Mouse (Mus musculus): ENCODE results near the gene Pip5kl1.

DNA sequence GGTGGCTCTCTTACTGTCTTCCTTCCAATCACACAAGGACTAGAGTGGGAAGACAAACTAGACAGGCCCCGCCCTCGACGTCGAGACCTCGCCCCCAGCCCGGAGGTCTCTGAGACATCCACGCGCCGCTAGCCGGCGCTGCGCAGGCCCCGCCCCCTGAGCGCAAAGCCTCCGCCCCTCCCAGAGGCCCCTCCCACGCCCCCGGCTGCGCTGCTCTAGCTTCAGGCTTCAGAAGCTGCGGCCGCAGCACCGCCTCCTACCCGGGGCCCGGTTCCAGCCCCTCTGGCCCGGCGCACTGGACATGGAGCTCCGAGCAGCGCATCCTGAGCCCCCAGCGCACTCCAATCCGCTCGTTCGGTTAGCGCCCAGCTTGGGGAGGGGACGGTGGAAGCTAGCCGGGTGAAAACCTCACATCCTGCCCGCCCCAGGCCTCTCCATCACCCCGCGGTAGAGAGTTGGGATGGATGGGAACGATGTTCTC, 12.3 kb downstream of the Pip5kl1 start, which contains the start of gene St6galnac4:
- TF ChIP-seq CTCF (IDR thresholded peaks at IDR 0.05; ENCODE audit: control insufficient read depth, insufficient read depth, insufficient replicate concordance, low read depth, low read length): no peak
- 0 out of 2 replicates have a peak, but pooled peaks have one; percentile 27 for TF ChIP-seq POLR2A (IDR thresholded peaks at IDR 0.05; ENCODE audit: control insufficient read depth, low read depth, low read length)
